Mouse (Mus musculus): ENCODE measurements around the gene Gm38394. TPM values are rescaled to one million over a fixed set of nuclear protein-coding genes. Genes with fewer than 3 reads are reported as not detected.

Gm38394 gene
- polyA plus RNA-seq, 1 experiment = 81.1 TPM

DNA sequence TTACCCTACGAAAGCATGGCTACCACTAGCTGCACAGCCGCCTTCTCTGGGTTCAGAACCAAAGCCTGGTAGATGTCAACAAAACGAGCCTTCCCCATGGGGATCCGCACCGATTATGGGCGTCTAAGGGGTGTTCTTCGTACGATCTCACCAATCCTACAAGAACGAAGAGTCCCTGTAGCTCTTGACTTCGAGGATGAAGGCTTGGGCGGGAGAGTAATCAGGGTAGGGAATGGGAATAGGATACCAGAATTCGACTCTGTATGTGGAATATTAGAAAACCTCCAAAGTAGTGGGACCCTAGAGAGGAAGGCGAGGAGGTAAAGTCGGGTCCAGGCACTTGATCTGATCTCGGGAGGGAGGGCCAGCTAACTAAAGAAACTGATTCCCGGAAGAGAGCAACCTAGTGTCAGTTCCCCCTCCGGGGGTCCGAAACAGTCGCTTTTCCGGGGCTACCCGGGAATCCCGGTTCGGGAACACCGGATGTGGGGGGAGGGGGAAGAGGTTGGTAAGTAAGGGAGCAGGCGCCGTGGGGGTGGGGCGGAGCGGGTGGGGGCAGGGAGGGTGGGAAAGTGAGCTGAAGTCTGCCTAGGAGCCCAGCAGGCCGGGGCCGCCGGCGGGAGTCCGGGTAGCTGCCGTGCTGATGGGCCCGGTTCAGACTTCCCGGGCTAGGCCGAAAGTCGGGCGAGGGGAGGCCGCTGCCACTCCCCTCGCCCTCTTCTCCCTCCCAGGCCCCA lies 484 bp downstream of the Gm38394 start, which contains the start of gene Zbed6:
Gene Zbed6, minus strand, starts transcription at position 420 of the 737 bp plus-strand sequence.
- TF ChIP-seq CTCF (IDR thresholded peaks at IDR 0.05; ENCODE audit: low read depth, low read length) (no peak), EP300 (IDR thresholded peaks at IDR 0.05; ENCODE audit: insufficient read depth, low read depth, low read length) (no peak), POLR2A (IDR thresholded peaks at IDR 0.05; ENCODE audit: insufficient read depth, low read length) (no peak)

DNA sequence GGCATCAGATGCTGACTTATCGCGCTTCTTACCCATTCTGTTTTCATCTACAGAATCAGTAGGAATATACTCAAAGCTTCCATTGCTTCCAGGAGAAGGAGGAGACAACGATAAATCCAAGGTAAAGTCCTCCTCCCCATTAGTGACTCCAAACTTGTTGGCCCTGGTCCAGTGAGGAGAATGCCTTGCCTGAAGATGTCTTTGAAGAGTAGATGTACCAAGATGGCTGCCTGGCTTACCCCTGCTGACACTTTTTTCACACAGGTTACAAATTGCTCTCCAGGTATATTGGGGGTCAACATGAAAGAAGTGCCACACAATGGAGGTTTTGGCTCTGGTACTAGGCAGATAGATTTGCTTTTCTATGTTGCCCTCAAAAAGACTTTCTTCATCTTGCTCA lies 2.2 kb downstream of the Gm38394 start:
- Histone ChIP-seq H3K4me1 (ENCODE audit: control insufficient read depth, insufficient read depth, low read length) (peaks cover 10% of the 10 kb centered on the region), H3K9ac (ENCODE audit: low read depth, poor library complexity, severe bottlenecking) (no peak overlapping the region), H3K4me3 (ENCODE audit: low read depth, low read length) (no peak overlapping the region), H3K27ac (ENCODE audit: insufficient read depth, low read length) (no peak overlapping the region), H3K36me3 (ENCODE audit: control insufficient read depth, insufficient read depth, low read length, poor library complexity, severe bottlenecking) (peaks cover 46% of the 10 kb centered on the region), H3K27me3 (ENCODE audit: control insufficient read depth, insufficient read depth, low read length, poor library complexity, severe bottlenecking) (no peaks in the 10 kb centered on the region), H3K9me3 (replicated peaks; ENCODE audit: control insufficient read depth, insufficient read depth, low read length, poor library complexity, severe bottlenecking) (no peaks in the 10 kb centered on the region)
- no peak for TF ChIP-seq EP300 (IDR thresholded peaks at IDR 0.05; ENCODE audit: insufficient read depth, low read depth, low read length)
- TF ChIP-seq POLR2A (IDR thresholded peaks at IDR 0.05; ENCODE audit: insufficient read depth, low read length) = no peak
- no peak for TF ChIP-seq CTCF (IDR thresholded peaks at IDR 0.05; ENCODE audit: low read depth, low read length)

More for the DNA sequence above, 484 bp downstream of the Gm38394 start, which contains the start of gene Zbed6:
- H3K4me1 ChIP-seq (ENCODE audit: control insufficient read depth, insufficient read depth, low read length) = peaks cover 9% of the 10 kb centered on the region
- peak within 1 kb of the TSS; percentile 83 for H3K27ac ChIP-seq (ENCODE audit: insufficient read depth, low read length)
- H3K27me3 ChIP-seq (ENCODE audit: control insufficient read depth, insufficient read depth, low read length, poor library complexity, severe bottlenecking) = no peaks in the 10 kb centered on the region
- peaks cover 40% of the 10 kb centered on the region for H3K36me3 ChIP-seq (ENCODE audit: control insufficient read depth, insufficient read depth, low read length, poor library complexity, severe bottlenecking)
- peak within 1 kb of the TSS; percentile 97 for H3K9ac ChIP-seq (ENCODE audit: low read depth, poor library complexity, severe bottlenecking)
- H3K4me3 ChIP-seq (ENCODE audit: low read depth, low read length) = peak within 1 kb of the TSS; percentile 87
- H3K9me3 ChIP-seq (replicated peaks; ENCODE audit: control insufficient read depth, insufficient read depth, low read length, poor library complexity, severe bottlenecking) = no peaks in the 10 kb centered on the region

DNA sequence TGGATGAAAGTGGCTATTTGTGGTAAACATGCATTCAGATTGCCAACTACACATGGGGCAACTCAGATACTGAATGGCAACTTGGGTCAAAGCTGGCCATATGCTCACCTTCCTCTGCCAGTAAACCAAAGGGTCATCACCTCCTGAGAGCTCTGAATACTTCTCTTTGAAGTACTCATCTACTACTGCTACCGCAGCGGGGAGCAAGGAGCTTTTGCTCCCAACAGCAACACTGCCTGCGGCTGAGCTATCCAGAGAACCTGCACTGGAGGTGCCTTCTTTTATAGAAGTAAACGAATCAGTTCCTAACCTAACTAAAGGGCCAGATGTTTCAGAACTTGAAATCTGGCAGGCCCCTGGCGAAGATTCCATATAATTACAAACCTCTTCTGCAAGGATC lies 4.3 kb downstream of the Gm38394 start:
- Histone ChIP-seq H3K36me3 (ENCODE audit: control insufficient read depth, insufficient read depth, low read length, poor library complexity, severe bottlenecking) (peaks cover 55% of the 10 kb centered on the region), H3K9ac (ENCODE audit: low read depth, poor library complexity, severe bottlenecking) (no peak overlapping the region; the same call in 1 of the 2 replicates), H3K9me3 (replicated peaks; ENCODE audit: control insufficient read depth, insufficient read depth, low read length, poor library complexity, severe bottlenecking) (no peaks in the 10 kb centered on the region), H3K27me3 (ENCODE audit: control insufficient read depth, insufficient read depth, low read length, poor library complexity, severe bottlenecking) (no peaks in the 10 kb centered on the region), H3K4me3 (ENCODE audit: low read depth, low read length) (no peak overlapping the region), H3K27ac (ENCODE audit: insufficient read depth, low read length) (no peak overlapping the region), H3K4me1 (ENCODE audit: control insufficient read depth, insufficient read depth, low read length) (peaks cover 7% of the 10 kb centered on the region)
- TF ChIP-seq POLR2A (IDR thresholded peaks at IDR 0.05; ENCODE audit: insufficient read depth, low read length) = no peak
- TF ChIP-seq CTCF (IDR thresholded peaks at IDR 0.05; ENCODE audit: low read depth, low read length) = no peak
- TF ChIP-seq EP300 (IDR thresholded peaks at IDR 0.05; ENCODE audit: insufficient read depth, low read depth, low read length) = no peak

- no peak overlapping the region for H3K4me3 ChIP-seq (ENCODE audit: low read depth, low read length)
- H3K27me3 ChIP-seq (ENCODE audit: control insufficient read depth, insufficient read depth, low read length, poor library complexity, severe bottlenecking) = no peaks in the 10 kb centered on the region
- no peak overlapping the region for H3K9ac ChIP-seq (ENCODE audit: low read depth, poor library complexity, severe bottlenecking)
- H3K4me1 ChIP-seq (ENCODE audit: control insufficient read depth, insufficient read depth, low read length) = peaks cover 4% of the 10 kb centered on the region
- peaks cover 59% of the 10 kb centered on the region for H3K36me3 ChIP-seq (ENCODE audit: control insufficient read depth, insufficient read depth, low read length, poor library complexity, severe bottlenecking)
- no peak overlapping the region for H3K27ac ChIP-seq (ENCODE audit: insufficient read depth, low read length)
- TF ChIP-seq EP300 (IDR thresholded peaks at IDR 0.05; ENCODE audit: insufficient read depth, low read depth, low read length) (no peak), POLR2A (IDR thresholded peaks at IDR 0.05; ENCODE audit: insufficient read depth, low read length) (no peak), CTCF (IDR thresholded peaks at IDR 0.05; ENCODE audit: low read depth, low read length) (no peak)
- H3K9me3 ChIP-seq (replicated peaks; ENCODE audit: control insufficient read depth, insufficient read depth, low read length, poor library complexity, severe bottlenecking) = no peaks in the 10 kb centered on the region
Measured at GRCm38 (mm10) chr1:133653033-133653432, 8.1 kb downstream of the Gm38394 start.

- Histone ChIP-seq H3K4me3 (ENCODE audit: low read depth, low read length) (no peak overlapping the region), H3K27ac (ENCODE audit: insufficient read depth, low read length) (no peak overlapping the region), H3K27me3 (ENCODE audit: control insufficient read depth, insufficient read depth, low read length, poor library complexity, severe bottlenecking) (no peaks in the 10 kb centered on the region), H3K36me3 (ENCODE audit: control insufficient read depth, insufficient read depth, low read length, poor library complexity, severe bottlenecking) (peaks cover 62% of the 10 kb centered on the region), H3K4me1 (ENCODE audit: control insufficient read depth, insufficient read depth, low read length) (peaks cover 4% of the 10 kb centered on the region), H3K9me3 (replicated peaks; ENCODE audit: control insufficient read depth, insufficient read depth, low read length, poor library complexity, severe bottlenecking) (no peaks in the 10 kb centered on the region), H3K9ac (ENCODE audit: low read depth, poor library complexity, severe bottlenecking) (no peak overlapping the region)
- no peak for TF ChIP-seq CTCF (IDR thresholded peaks at IDR 0.05; ENCODE audit: low read depth, low read length)
- TF ChIP-seq POLR2A (IDR thresholded peaks at IDR 0.05; ENCODE audit: insufficient read depth, low read length) = no peak
- no peak for TF ChIP-seq EP300 (IDR thresholded peaks at IDR 0.05; ENCODE audit: insufficient read depth, low read depth, low read length)
Measured at GRCm38 (mm10) chr1:133650288-133651055, 10.6 kb downstream of the Gm38394 start.
